Mouse (Mus musculus) layer of hippocampus, adult 18-20 months (tissue): ENCODE measurements around the gene Timeless. TPM values are rescaled to one million over a fixed set of nuclear protein-coding genes. Genes with fewer than 3 reads are reported as not detected.
"Not testable (repeated sequence)": the region's sequence is repeated elsewhere in the genome, so short reads cannot be mapped to it uniquely, and the experiment has no call there.

Experiments used
- DNase-seq, 2 experiments: peaks; one replicate each; pipeline ENCODE4 v3.0.0; 2022; ENCODE audit warnings: low spot score in 2 of 2
- total RNA-seq, 2 experiments: library from RNA; stranded (reverse); gene quantifications; 2 replicates each; pipeline ENCODE4 v1.2.3; 2021

The Timeless gene
- total RNA-seq, 2 experiments from 2014 or later, result 4.1 to 4.6 TPM

DNA sequence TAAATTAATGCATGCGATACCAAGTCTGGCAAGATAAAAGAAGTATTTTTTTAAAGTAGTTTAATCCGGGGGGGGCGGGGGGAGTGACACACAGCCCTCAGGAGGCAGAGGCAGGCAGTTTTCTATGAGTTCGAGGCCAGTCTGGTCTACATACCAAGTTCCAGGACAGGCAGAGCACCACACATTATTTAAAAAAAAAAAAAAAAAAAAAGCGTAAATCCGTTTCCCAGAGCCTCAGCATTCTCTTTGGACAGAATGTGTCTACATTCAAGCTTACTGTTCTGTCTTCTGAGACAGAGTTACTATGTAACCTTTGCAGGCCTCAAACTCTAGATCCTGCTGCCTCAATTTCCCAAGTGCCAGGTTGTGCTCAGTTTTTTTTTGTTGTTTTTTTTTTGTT is 19.7 kb upstream of the Timeless start:
- no peak for DNase-seq

DNA sequence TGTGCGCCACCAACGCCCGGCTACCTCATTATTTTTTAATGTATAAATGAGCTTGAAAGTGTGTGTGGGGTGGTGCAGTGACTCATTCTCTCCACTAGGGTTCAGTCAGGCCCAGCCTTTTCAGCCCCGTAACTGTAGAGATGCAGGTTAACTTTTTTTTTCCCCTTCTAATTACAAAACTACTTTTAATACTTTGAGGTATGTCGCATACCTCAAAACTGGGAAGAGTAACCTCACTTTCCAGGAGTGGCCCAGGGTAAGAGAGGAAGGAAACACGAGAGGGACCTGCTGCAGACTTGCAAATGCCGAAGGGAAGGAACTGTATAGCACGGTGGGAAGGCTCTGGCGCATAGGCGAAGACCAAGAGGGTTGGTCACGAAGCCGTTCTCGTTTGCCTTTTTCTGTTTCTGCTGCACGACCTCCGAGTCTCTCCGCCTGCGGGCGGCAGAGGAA is 19.0 kb upstream of the Timeless start:
- peak; percentile 26 to 77 for DNase-seq

- DNase-seq, result not testable (repeated sequence)
Measured at GRCm38 (mm10) chr10:128214112-128214511, 17.8 kb upstream of the Timeless start.

DNA sequence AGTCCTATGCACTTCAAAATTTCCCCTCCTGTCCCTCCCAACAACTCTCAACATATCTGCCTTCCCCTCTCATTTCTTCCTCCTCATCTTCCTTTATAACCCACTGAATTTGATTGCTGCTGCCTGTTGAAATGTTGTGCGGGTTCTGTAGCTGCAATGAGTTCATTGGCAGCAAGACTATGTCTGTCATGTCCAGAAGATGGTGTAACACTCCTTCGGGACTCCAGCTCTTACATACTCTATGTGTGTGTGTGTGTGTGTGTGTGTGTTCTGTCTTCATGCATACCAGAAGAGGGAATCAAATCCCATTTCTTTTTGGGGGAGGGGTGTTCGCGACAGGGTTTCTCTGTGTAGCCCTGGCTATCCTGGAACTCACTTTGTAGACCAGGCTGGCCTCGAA is 16.9 kb upstream of the Timeless start:
- no peak for DNase-seq

DNA sequence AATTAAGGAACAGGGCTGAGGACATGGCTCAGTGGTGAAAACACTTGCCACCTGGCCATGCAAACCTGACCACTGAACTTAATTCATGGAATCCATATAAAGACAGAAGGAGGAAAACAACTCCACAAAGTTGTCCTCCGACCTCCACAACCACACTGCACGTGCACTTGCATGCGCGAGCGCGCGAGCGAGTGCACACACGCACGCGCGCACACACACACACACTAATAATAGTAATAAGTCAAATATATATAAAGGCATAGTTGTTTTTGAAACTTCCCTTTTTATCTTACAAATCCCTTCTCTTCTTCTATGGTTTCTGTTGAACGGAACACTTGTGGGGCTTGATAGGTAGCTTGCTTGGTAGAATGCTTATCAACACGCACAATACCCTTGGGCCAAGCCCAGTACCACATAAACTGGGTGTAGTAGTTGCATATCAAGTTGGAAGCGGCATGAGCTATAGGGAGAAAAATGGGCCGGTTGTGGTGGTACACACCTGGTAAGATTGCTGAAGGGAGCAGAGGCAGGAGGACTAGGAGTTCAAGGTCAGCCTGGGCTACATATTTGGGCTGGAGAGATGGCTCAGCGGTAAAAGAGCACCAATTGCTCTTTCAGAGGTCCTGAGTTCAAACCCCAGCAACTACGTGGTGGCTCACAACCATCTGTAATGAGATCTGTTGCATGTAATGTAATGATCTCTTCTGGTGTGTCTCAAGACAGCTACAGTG is 13.3 kb upstream of the Timeless start:
- DNase-seq, result no peak

GRCm38 (mm10) chr10:128221533-128222286 is 10.2 kb upstream of the Timeless start:
- no peak for DNase-seq

DNA sequence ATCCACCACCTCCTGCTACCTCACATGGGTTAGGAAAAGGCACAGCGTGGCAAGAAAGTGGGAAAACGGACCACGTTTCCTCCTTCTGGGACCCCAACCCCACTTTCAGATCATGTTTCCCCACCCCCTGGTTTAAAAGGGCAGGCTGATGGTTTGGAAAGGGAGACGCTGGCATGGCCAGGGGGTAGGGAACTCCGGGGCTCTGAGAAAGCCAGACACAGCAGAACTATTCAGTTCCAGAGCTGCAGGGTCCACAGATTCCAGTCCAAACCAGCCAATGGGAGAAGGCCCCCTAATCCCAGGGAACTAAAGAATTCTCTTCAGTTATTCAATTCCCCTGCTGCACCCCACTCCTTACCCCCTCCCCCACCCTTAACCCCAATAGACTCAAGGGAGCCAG is 6.8 kb upstream of the Timeless start:
- DNase-seq, result no peak

- no peak for DNase-seq
Measured at GRCm38 (mm10) chr10:128225538-128225937, 6.3 kb upstream of the Timeless start, which contains the start of gene Mip. Gene Mip (plus strand): TSS chr10:128225838.

DNA sequence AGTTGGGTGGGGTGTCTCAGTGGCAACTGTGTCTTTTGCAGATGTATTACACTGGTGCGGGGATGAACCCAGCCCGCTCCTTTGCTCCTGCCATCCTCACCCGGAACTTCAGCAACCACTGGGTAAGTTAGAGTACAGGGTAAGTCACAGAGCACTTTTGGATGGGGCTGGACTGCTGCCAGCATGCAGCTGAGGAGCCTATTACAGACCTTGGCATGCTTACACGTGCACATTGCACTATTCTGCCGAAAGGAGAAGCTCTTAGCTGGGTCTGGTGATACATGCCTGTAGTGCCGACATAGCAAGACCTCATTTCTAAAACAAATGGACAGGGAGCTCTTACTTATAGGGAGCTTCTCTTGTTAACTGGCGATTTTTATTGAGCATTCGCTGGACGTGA is 4.3 kb upstream of the Timeless start:
- no peak for DNase-seq

DNA sequence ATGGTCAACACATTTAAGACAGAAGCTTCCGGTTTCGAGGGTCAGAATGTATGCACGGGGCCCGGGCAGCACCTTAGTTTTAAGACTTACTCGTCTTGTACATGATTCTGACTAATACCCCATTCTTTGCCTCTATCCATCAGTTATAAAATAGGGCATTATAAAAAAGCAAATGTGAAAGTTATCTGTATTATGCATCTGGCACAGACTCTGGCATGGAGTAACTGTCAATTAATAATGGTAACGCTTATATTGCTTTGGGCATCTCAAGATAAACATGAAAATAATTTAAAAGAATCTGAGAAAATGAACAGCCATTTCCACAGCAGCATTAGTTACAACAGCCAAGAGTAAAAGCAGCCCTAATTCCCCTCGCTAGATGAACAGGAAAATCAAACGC is 3.9 kb upstream of the Timeless start:
- DNase-seq, result no peak

DNA sequence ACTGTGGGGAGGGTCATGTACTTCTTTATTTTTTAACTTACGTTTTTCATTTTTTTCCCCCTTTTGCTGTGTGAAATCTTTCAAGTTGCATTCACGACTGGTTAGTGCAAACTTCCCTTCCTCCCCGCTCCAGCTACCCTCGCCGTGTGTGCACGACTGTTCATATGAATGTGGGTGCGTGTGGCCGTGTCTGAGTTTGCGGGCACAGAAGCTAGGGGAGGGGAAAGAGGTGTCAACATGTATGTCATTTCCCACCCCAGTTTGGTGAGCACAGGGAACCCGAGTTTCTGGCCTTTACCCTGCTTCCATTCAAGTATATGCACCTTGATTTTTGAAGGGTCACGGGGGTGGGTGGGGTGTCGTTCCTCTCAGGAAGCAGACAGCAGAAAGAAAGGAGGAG is 1.3 kb upstream of the Timeless start:
- no peak for DNase-seq

DNA sequence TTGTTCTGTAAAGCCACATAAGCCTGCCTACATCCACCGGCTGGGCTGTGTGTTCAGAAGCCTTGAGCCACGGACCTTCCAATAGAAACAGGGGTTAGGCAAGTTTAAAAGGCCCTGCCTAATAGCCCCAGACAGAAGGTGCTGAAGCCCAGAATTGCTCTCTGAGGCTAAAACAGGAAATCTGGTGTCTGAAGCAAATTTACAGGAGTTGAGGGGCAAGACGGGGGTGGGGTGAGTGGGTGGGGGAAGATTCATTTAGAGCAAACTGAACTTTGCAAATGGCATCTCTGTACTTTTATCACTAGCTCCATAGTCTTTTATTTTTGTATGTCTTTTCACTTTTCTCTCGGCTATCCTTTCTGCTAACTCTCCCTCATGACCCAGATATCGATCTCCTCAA is 719 bp upstream of the Timeless start:
- DNase-seq, result no peak

DNA sequence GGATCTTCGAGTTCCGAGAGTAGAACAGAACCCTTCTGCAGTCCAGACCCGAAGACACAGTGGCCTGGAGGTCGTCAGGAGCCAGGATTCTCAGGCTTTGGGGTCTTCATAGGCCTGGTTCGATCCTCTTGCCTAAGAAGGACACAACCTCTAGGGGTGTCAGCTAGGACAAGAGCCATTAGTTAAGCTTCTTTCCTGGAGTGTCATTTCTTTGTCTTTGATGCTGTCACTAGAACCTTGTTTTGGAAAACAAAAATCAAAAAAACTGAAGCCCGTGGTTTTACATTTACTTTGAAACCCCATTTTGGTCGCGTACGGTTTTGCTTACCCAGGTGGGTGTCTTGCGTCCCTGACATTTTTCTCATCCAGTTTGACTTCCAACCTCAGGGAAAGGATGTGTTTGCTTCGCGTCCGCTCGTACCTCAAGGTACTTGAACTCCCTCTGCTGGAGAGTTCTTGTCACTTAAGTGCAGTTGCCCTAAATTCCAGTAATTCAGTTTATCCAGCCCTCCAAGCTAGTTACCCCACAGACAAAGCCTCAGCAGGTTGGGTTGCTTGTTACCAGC is 638 bp downstream of the Timeless start:
- peak in 1 of 2 experiments; percentile 79 for DNase-seq

DNA sequence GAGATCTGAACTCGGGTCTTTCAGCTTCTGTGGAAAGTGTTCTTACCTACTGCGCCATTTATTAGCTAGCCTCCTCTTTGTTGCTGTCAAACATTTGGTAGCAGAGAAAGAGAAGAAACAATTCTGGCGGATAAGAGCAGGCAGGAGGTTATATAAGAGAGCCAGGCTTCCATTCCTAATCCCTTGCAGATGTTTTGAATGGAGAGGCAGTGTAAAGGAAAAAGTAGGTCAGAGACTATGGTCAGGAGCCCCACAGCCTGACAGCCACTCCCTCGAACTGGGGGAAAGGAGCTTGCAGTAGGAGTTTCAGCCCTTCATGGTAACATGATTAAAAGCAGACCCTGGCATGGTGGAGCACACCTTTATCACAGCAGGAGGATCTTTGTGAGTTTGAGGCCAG is 4.5 kb downstream of the Timeless start:
- DNase-seq, result no peak

DNA sequence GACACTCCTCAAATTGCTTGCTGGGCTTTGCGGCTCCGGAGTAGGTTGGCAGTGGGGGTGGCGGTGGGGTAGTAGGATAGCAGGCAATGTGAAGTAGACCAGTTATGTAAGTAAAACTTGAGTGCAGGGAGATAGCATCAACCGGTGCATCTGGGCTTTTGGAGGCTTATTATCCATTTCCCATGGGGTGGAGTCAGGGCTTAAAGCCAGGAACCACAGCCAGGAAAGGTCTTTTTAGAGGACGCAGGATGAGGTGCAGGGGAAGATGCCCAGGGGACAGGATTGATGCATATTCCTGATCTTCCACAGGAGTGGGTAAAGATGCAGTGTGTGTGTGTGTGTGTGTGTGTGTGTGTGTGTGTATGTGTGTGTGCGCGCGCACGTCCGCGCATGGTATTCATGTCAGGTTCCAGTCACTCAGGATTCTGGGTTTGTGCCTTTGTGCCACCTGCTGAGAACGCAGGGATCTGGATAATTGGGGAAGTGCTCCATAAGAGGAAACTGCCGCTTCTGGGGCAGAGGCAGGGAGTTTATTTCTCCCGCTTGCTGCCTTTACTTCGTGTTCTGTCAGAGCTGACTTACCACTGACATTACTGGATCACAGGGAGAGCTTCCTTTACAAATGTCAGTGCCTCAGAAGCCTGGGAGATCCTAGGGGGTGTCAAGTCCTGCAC is 6.1 kb downstream of the Timeless start:
- peak in 1 of 2 experiments; percentile 29 for DNase-seq

DNA sequence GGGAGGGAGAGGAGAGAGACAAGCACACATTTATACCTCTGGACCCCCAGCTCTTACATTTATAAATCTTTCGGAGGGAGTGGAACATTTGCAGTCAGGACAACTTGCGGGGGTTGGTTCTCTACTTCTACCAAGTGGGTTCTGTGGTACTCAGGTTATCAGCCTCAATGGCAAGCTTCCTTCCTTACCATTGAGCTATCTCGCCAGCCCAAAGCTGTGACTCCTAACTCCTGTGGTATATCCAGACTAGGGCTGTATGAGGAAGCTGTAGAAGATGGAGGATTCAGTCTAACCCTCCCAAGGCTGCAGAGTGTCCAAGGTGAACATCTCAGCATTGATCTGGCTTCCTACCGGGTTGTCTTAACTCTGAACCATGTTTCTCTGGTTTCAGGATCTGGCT is 7.3 kb downstream of the Timeless start:
- no peak for DNase-seq

GRCm38 (mm10) chr10:128240131-128240530 is 8.3 kb downstream of the Timeless start:
- no peak for DNase-seq

GRCm38 (mm10) chr10:128243252-128243651 is 11.4 kb downstream of the Timeless start:
- no peak for DNase-seq

DNA sequence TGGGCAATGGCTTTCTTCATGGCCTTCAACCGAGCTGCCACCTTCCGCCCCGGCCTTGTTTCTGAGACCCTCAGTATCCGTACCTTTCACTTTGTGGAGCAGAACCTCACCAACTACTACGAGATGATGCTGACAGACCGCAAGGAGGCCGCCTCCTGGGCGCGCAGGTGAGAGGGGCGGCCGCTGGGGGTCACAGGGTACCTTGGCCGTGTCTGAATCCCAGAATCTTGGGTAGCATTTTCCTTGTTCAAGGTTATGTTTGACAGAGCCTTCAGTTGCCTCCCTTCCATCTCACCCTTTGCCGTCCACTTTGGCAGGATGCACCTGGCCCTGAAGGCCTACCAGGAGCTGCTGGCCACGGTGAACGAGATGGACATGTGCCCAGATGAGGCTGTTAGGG is 12.3 kb downstream of the Timeless start:
- no peak for DNase-seq

- no peak for DNase-seq
Measured at GRCm38 (mm10) chr10:128247020-128247732, 15.3 kb downstream of the Timeless start.

DNA sequence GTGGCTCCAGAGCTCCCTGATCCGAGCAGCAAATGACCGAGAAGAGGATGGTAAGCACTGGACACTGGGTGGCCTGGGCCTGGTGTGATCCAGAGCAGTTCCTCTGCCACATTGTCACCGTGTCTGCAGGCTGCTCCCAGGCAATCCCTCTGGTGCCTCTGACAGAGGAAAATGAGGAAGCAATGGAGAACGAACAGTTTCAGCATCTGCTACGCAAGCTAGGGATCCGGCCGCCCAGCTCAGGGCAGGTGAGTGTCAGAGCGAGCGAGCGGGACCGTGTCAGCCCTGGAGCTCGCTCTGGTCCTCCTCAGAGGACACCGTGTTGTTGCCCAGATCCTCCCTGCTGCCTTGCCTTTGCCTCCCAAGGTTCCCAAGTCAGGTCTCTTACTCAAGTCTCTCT is 18.7 kb downstream of the Timeless start:
- DNase-seq, result no peak
